Mouse (Mus musculus): ENCODE measurements at regions not wholly inside any gene's neighbourhood (a gene's known extent, or its start where the extent isn't known, plus 50 kb on each side); places are given as distances from the start of the nearest gene placed in this dataset.

DNA sequence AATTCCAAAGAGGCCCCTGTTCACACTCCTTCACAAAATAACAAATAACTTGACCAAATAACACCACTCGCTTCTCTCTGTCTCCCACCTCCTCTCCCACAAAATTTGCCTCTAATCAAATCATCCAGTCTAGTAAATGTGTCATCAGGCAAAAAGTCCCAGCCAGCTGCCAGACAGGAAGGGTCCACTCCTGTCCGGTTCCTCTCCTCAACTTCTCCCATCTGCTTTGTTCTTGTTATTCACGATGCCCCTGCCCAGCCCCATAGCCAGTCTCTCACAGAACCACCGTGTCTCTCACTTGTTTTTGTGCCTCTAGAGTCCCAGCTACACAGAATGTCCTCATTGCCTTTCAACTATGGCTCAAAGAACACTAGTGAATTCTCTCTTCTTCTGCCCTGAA lies 53.8 kb downstream of the Ch25h start:
- DNase-seq (ENCODE audit: extremely low read depth, low read depth, low spot score), result no peak

GRCm38 (mm10) chr19:34420293-34420792 lies 54.6 kb downstream of the Ch25h start:
- DNase-seq (ENCODE audit: extremely low read depth, low read depth, low spot score), result no peak

- no peak for DNase-seq (ENCODE audit: extremely low read depth, low read depth, low spot score)
Observed at GRCm38 (mm10) chr19:34407176-34407575, 67.8 kb downstream of the Ch25h start.

DNA sequence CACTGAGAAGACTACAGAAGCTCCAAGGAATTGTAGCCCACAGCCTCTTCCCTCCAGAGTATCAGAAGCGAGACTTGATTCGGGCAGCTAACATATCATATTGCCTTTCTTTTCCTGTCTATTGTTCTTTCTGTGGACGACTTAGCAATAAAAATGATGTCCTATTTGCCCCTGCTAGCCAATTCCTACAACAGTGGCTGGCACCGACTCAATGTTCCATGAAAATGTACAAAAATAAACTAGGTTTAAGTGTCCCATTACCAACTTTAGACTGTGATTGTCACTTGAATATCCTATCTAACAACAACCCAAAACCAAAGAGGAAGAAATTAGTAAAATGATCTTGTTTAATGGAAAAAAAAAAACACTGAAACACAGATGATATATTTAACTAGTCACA lies 68.3 kb downstream of the Ch25h start:
- no peak for DNase-seq (ENCODE audit: extremely low read depth, low read depth, low spot score)

- no peak for DNase-seq (ENCODE audit: extremely low read depth, low read depth, low spot score)
Observed at GRCm38 (mm10) chr19:34396276-34396675, 78.7 kb downstream of the Ch25h start.

- DNase-seq (ENCODE audit: extremely low read depth, low read depth, low spot score), result no peak
Observed at GRCm38 (mm10) chr19:34389940-34390339, 85.0 kb downstream of the Ch25h start.

- peak; percentile 42 for DNase-seq (ENCODE audit: extremely low read depth, low read depth, low spot score)
Observed at GRCm38 (mm10) chr19:34382551-34382950, 92.1 kb downstream of the Fas start.
